Mouse (Mus musculus) myocyte (in vitro differentiated cells): ENCODE results near the gene Ttll5.

ENCODE experiments used
- CEBPB ChIP-seq: IDR thresholded peaks from 2 replicates; pipeline ENCODE4 v1.6.1; 2011; ENCODE audit warnings: mild to moderate bottlenecking, moderate library complexity; ENCODE audit not compliant: poor library complexity, insufficient read depth, severe bottlenecking
- E2F4 ChIP-seq: IDR thresholded peaks from one replicate; pipeline ENCODE4 v1.6.1; 2011; ENCODE audit warnings: mild to moderate bottlenecking, control low read depth, moderate library complexity; ENCODE audit not compliant: insufficient read depth
- MAX ChIP-seq: IDR thresholded peaks from one replicate; pipeline ENCODE4 v1.6.1; 2011; ENCODE audit warnings: low read depth, mild to moderate bottlenecking, control low read depth
- MYOD1 ChIP-seq, 3 experiments: IDR thresholded peaks; one replicate each; pipeline ENCODE4 v1.6.1; 2011; ENCODE audit warnings: control low read depth in 2 of 3, low read depth in 2 of 3, mild to moderate bottlenecking in 2 of 3, moderate library complexity in 1 of 3; ENCODE audit not compliant: insufficient read length in 2 of 3, control insufficient read depth in 1 of 3
- MYOG ChIP-seq, 3 experiments: IDR thresholded peaks; one replicate each; pipeline ENCODE4 v1.6.1; 2011; ENCODE audit warnings: control low read depth in 2 of 3, low read depth in 2 of 3, mild to moderate bottlenecking in 2 of 3; ENCODE audit not compliant: insufficient read length in 2 of 3, control insufficient read depth in 1 of 3, insufficient read depth in 1 of 3
- POLR2A ChIP-seq: IDR thresholded peaks from one replicate; pipeline ENCODE4 v1.6.1; 2011; ENCODE audit warnings: low read depth, mild to moderate bottlenecking, control low read depth, moderate library complexity; ENCODE audit not compliant: insufficient read length
- POLR2AphosphoS2 ChIP-seq: IDR thresholded peaks from one replicate; pipeline ENCODE4 v1.6.1; 2011; ENCODE audit warnings: low read depth, control low read depth; ENCODE audit not compliant: insufficient read length
- REST ChIP-seq: IDR thresholded peaks from one replicate; pipeline ENCODE4 v1.6.1; 2011; ENCODE audit warnings: mild to moderate bottlenecking, control low read depth, moderate library complexity; ENCODE audit not compliant: insufficient read depth, insufficient read length
- TCF12 ChIP-seq: IDR thresholded peaks from one replicate; pipeline ENCODE4 v1.6.1; 2011; ENCODE audit warnings: mild to moderate bottlenecking, control low read depth; ENCODE audit not compliant: poor library complexity, insufficient read depth, severe bottlenecking
- TCF3 ChIP-seq: IDR thresholded peaks from one replicate; pipeline ENCODE4 v1.6.1; 2011; ENCODE audit warnings: low read depth, control low read depth; ENCODE audit not compliant: insufficient read length
- USF1 ChIP-seq: IDR thresholded peaks from one replicate; pipeline ENCODE4 v1.6.1; 2011; ENCODE audit warnings: low read depth, mild to moderate bottlenecking, control low read depth, moderate library complexity

- TF ChIP-seq MAX (no peak), POLR2A (no peak), USF1 (no peak), POLR2AphosphoS2 (no peak), MYOD1 (IDR thresholded peaks at IDR 0.05; ENCODE audit: control insufficient read depth in 1 of 3, insufficient read length in 2 of 3, low read depth in 2 of 3) (no peak), TCF12 (no peak), E2F4 (no peak), TCF3 (no peak), MYOG (IDR thresholded peaks at IDR 0.05; ENCODE audit: control insufficient read depth in 1 of 3, insufficient read depth in 1 of 3, insufficient read length in 2 of 3, low read depth in 2 of 3) (no peak), CEBPB (no peak), REST (no peak)
Measured at GRCm38 (mm10) chr12:85960699-85961098, 136.2 kb downstream of the Ttll5 start.
